Mouse (Mus musculus) WW6 (cell line): Measurements from ENCODE around the gene Slc41a1.

Source experiments
- DNase-seq: peaks from one replicate; pipeline ENCODE4 v3.0.0-alpha.2; 2013; ENCODE audit warnings: low read depth, low spot score

The Slc41a1 gene

GRCm38 (mm10) chr1:131886641-131887040, 59.3 kb downstream of the Slc41a1 start:
- no peak for DNase-seq

- peak; percentile 78 for DNase-seq
Observed at GRCm38 (mm10) chr1:131890043-131890658, 62.9 kb downstream of the Slc41a1 start.

GRCm38 (mm10) chr1:131891436-131891835, 64.1 kb downstream of the Slc41a1 start:
- DNase-seq = no peak
